Mouse (Mus musculus): ENCODE measurements around the gene Rab3b. TPM values are rescaled to one million over a fixed set of nuclear protein-coding genes. Genes with fewer than 3 reads are reported as not detected.

The Rab3b gene
- polyA plus RNA-seq, 1 experiment from 2014 or later: 23.9 TPM

GRCm38 (mm10) chr4:108940681-108941473 lies 62.0 kb downstream of the Rab3b start:
- Histone ChIP-seq H3K27ac (ENCODE audit: low read length) (no peak overlapping the region), H3K27me3 (ENCODE audit: insufficient read depth, low read length) (no peaks in the 10 kb centered on the region), H3K36me3 (ENCODE audit: insufficient read depth, low read length) (no peaks in the 10 kb centered on the region), H3K4me3 (ENCODE audit: low read length) (no peak overlapping the region), H3K9me3 (ENCODE audit: low read length) (no peaks in the 10 kb centered on the region), H3K4me2 (replicated peaks; ENCODE audit: low read depth, low read length) (no peak overlapping the region), H3K4me1 (ENCODE audit: insufficient read depth, low read length) (no peaks in the 10 kb centered on the region), H3K9ac (replicated peaks; ENCODE audit: low read length) (no peak overlapping the region)
- 84% methylated on average over 17 of the region's 17 CpGs for WGBS
- no peak for ATAC-seq (ENCODE audit: low FRiP score, low TSS enrichment)

- WGBS: 79% methylated on average over 4 of the region's 4 CpGs
- Histone ChIP-seq H3K27ac (ENCODE audit: low read length) (no peak overlapping the region), H3K4me1 (ENCODE audit: insufficient read depth, low read length) (no peaks in the 10 kb centered on the region), H3K36me3 (ENCODE audit: insufficient read depth, low read length) (no peaks in the 10 kb centered on the region), H3K4me2 (replicated peaks; ENCODE audit: low read depth, low read length) (no peak overlapping the region), H3K27me3 (ENCODE audit: insufficient read depth, low read length) (no peaks in the 10 kb centered on the region), H3K9ac (replicated peaks; ENCODE audit: low read length) (no peak overlapping the region), H3K4me3 (ENCODE audit: low read length) (no peak overlapping the region), H3K9me3 (ENCODE audit: low read length) (no peaks in the 10 kb centered on the region)
- ATAC-seq (ENCODE audit: low FRiP score, low TSS enrichment): no peak
Measured at GRCm38 (mm10) chr4:108942171-108942570, 63.3 kb downstream of the Rab3b start.

GRCm38 (mm10) chr4:108942986-108943720 lies 64.3 kb downstream of the Rab3b start:
- no peak overlapping the region for H3K4me3 ChIP-seq (ENCODE audit: low read length)
- ATAC-seq (ENCODE audit: low FRiP score, low TSS enrichment): no peak
- H3K9me3 ChIP-seq (ENCODE audit: low read length): no peaks in the 10 kb centered on the region
- no peak overlapping the region for H3K4me2 ChIP-seq (replicated peaks; ENCODE audit: low read depth, low read length)
- no peaks in the 10 kb centered on the region for H3K4me1 ChIP-seq (ENCODE audit: insufficient read depth, low read length)
- no peak overlapping the region for H3K27ac ChIP-seq (ENCODE audit: low read length)
- no peaks in the 10 kb centered on the region for H3K27me3 ChIP-seq (ENCODE audit: insufficient read depth, low read length)
- no peaks in the 10 kb centered on the region for H3K36me3 ChIP-seq (ENCODE audit: insufficient read depth, low read length)
- no peak overlapping the region for H3K9ac ChIP-seq (replicated peaks; ENCODE audit: low read length)
- 79% methylated on average over 11 of the region's 11 CpGs for WGBS

DNA sequence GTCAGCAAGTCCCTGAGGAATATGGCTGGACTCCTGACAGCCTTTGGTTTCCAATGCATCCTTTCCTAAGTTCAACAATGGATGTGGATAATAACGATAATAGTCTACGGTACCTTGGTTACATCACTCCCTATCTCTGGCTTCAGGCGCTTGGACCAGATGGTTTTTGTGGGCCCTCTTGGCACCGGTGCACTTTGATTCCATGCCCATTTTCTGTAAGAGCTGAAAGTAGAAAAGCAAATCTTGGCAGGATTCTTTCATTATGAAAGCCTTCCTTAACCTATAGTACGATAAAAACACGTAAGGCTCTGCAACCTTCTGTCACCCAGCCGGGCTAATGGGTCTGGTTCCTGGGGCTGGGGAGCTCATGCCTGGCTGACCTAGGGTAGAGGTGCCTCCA lies 70.3 kb downstream of the Rab3b start:
- no peak overlapping the region for H3K27ac ChIP-seq (ENCODE audit: low read length)
- H3K9ac ChIP-seq (replicated peaks; ENCODE audit: low read length): no peak overlapping the region
- no peak for ATAC-seq (ENCODE audit: low FRiP score, low TSS enrichment)
- WGBS: 88% methylated on average over 7 of the region's 7 CpGs
- H3K9me3 ChIP-seq (ENCODE audit: low read length): no peaks in the 10 kb centered on the region
- H3K4me2 ChIP-seq (replicated peaks; ENCODE audit: low read depth, low read length): no peak overlapping the region
- H3K4me3 ChIP-seq (ENCODE audit: low read length): no peak overlapping the region
- H3K36me3 ChIP-seq (ENCODE audit: insufficient read depth, low read length): no peaks in the 10 kb centered on the region
- no peaks in the 10 kb centered on the region for H3K27me3 ChIP-seq (ENCODE audit: insufficient read depth, low read length)
- H3K4me1 ChIP-seq (ENCODE audit: insufficient read depth, low read length): no peaks in the 10 kb centered on the region

GRCm38 (mm10) chr4:108950201-108950600 lies 71.3 kb downstream of the Rab3b start:
- H3K27me3 ChIP-seq (ENCODE audit: insufficient read depth, low read length): no peaks in the 10 kb centered on the region
- H3K9me3 ChIP-seq (ENCODE audit: low read length): no peaks in the 10 kb centered on the region
- H3K9ac ChIP-seq (replicated peaks; ENCODE audit: low read length): no peak overlapping the region
- H3K4me1 ChIP-seq (ENCODE audit: insufficient read depth, low read length): no peaks in the 10 kb centered on the region
- no peaks in the 10 kb centered on the region for H3K36me3 ChIP-seq (ENCODE audit: insufficient read depth, low read length)
- ATAC-seq (ENCODE audit: low FRiP score, low TSS enrichment): no peak
- H3K27ac ChIP-seq (ENCODE audit: low read length): no peak overlapping the region
- WGBS: 88% methylated on average over 1 of the region's 1 CpGs
- H3K4me2 ChIP-seq (replicated peaks; ENCODE audit: low read depth, low read length): no peak overlapping the region
- H3K4me3 ChIP-seq (ENCODE audit: low read length): no peak overlapping the region

GRCm38 (mm10) chr4:108951663-108952062 lies 72.8 kb downstream of the Rab3b start:
- Histone ChIP-seq H3K4me1 (ENCODE audit: insufficient read depth, low read length) (no peaks in the 10 kb centered on the region), H3K9ac (replicated peaks; ENCODE audit: low read length) (no peak overlapping the region), H3K27ac (ENCODE audit: low read length) (no peak overlapping the region), H3K9me3 (ENCODE audit: low read length) (no peaks in the 10 kb centered on the region), H3K4me2 (replicated peaks; ENCODE audit: low read depth, low read length) (no peak overlapping the region), H3K27me3 (ENCODE audit: insufficient read depth, low read length) (no peaks in the 10 kb centered on the region), H3K36me3 (ENCODE audit: insufficient read depth, low read length) (no peaks in the 10 kb centered on the region), H3K4me3 (ENCODE audit: low read length) (no peak overlapping the region)
- no peak for ATAC-seq (ENCODE audit: low FRiP score, low TSS enrichment)
- WGBS: 87% methylated on average over 4 of the region's 4 CpGs

GRCm38 (mm10) chr4:108959696-108960095 lies 80.8 kb downstream of the Rab3b start:
- no peaks in the 10 kb centered on the region for H3K27me3 ChIP-seq (ENCODE audit: insufficient read depth, low read length)
- no peaks in the 10 kb centered on the region for H3K36me3 ChIP-seq (ENCODE audit: insufficient read depth, low read length)
- 87% methylated on average over 3 of the region's 3 CpGs for WGBS
- H3K4me2 ChIP-seq (replicated peaks; ENCODE audit: low read depth, low read length): no peak overlapping the region
- ATAC-seq (ENCODE audit: low FRiP score, low TSS enrichment): no peak
- no peak overlapping the region for H3K27ac ChIP-seq (ENCODE audit: low read length)
- no peaks in the 10 kb centered on the region; the same call in 1 of the 2 replicates for H3K9me3 ChIP-seq (ENCODE audit: low read length)
- H3K4me3 ChIP-seq (ENCODE audit: low read length): no peak overlapping the region
- no peak overlapping the region for H3K9ac ChIP-seq (replicated peaks; ENCODE audit: low read length)
- no peaks in the 10 kb centered on the region for H3K4me1 ChIP-seq (ENCODE audit: insufficient read depth, low read length)

DNA sequence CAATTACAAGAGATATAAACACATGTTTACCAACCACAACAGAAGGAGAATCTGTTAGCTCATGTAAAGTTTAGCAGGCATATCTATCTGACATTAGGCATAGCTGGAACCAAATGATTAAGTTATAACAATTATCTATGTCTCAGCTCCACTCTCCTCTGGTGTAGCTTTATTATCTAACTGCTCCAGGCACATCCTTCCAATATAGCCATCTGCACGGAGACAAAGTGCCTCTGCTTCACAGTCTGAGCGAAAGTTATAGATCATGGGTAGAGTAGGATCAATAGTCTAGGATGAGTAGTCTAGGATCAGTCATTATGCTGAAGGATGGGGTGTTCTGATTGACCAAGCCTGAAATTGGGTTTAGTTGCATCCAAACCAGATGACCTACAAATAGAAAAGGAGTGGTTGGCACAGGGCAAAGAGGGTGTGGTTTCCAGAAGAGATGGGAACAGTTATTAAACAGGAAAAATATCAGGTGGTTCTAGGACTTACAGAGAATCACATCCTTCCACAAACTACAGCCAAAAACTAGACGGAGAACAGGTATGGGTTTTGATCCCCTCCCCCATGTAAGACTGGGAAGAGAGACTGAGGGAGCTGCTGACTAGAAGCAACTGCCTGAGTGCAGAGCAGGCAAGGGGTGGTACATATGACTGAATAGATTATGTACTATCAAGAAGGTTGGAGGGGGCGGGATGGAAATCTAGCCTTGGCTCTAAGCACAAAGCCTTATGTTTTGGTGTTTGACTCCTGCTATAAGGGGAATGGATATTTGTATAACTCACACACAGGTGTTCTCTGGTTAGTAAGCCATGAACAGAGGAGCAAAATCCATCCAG lies 82.0 kb downstream of the Rab3b start:
- ATAC-seq (ENCODE audit: low FRiP score, low TSS enrichment): no peak

GRCm38 (mm10) chr4:108963017-108963416 lies 84.2 kb downstream of the Rab3b start:
- Histone ChIP-seq H3K36me3 (ENCODE audit: insufficient read depth, low read length) (no peaks in the 10 kb centered on the region), H3K27me3 (ENCODE audit: insufficient read depth, low read length) (no peaks in the 10 kb centered on the region), H3K9me3 (ENCODE audit: low read length) (no peaks in the 10 kb centered on the region; the same call in 1 of the 2 replicates), H3K4me2 (replicated peaks; ENCODE audit: low read depth, low read length) (no peak overlapping the region), H3K9ac (replicated peaks; ENCODE audit: low read length) (no peak overlapping the region), H3K4me1 (ENCODE audit: insufficient read depth, low read length) (no peaks in the 10 kb centered on the region), H3K4me3 (ENCODE audit: low read length) (no peak overlapping the region), H3K27ac (ENCODE audit: low read length) (no peak overlapping the region)
- ATAC-seq (ENCODE audit: low FRiP score, low TSS enrichment): no peak
- WGBS: 79% methylated on average over 6 of the region's 6 CpGs

More for the DNA sequence above, 82.0 kb downstream of the Rab3b start:
- no peak overlapping the region for H3K27ac ChIP-seq (ENCODE audit: low read length)
- H3K36me3 ChIP-seq (ENCODE audit: insufficient read depth, low read length): no peaks in the 10 kb centered on the region
- H3K4me1 ChIP-seq (ENCODE audit: insufficient read depth, low read length): no peaks in the 10 kb centered on the region
- no peaks in the 10 kb centered on the region for H3K27me3 ChIP-seq (ENCODE audit: insufficient read depth, low read length)
- no peak overlapping the region for H3K4me3 ChIP-seq (ENCODE audit: low read length)
- WGBS: 83% methylated on average over 4 of the region's 4 CpGs
- no peaks in the 10 kb centered on the region; the same call in 1 of the 2 replicates for H3K9me3 ChIP-seq (ENCODE audit: low read length)
- H3K9ac ChIP-seq (replicated peaks; ENCODE audit: low read length): no peak overlapping the region
- H3K4me2 ChIP-seq (replicated peaks; ENCODE audit: low read depth, low read length): no peak overlapping the region
